Mouse (Mus musculus): ENCODE results near the gene Ganab. TPM values are rescaled to one million over a fixed set of nuclear protein-coding genes. Genes with fewer than 3 reads are reported as not detected.
"Not testable (repeated sequence)": the region's sequence is repeated elsewhere in the genome, so short reads cannot be mapped to it uniquely, and the experiment has no call there.

The Ganab gene
- total RNA-seq, 4 experiments from 2014 or later = 100.0 to 104 (median 103) TPM

DNA sequence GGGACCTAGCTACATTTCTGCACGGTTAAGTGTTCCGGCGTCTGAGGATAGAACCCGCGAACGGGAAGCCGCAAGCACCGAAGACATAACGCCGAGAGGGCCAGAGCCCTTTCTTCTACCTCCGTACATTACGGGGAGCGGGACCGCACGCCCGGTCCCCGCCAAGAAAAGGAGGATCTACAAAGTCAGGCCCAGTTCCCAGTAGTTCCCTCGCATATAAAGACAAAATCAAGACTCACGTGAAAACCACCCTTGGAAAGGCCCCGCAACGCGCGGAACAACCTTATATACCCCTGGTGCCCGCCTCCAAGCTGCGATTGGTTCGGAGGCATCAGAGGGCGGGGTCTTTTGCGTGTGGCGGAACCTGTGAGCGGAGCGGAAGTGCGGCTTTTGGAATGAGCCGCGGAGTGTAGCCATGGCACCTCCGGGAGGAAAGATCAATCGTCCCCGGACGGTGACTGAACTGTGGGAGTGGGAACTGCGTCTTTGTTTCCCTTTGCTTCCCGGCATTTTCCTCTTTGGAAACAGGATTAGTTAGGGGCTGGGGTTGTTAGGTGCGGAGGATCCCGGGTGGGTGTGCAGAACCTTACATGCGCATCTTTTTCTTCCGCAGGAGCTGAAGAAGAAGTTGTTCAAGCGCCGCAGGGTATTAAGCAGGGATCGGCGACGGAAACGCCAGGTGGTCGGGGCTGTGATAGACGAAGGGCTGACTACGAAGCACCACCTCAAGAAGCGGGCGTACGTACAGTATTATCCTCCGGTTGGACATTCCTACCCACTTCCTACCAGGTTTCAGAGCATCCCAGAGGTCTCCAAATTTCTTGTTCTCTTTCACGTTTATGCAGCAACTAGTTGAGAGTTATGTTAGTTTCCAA, 9.1 kb upstream of the Ganab start, which contains the start of the genes 1810009A15Rik and Gm49416:
Gene 1810009A15Rik, plus strand, starts transcription at position 343 of the 875 bp plus-strand sequence.
Gene Gm49416, plus strand, starts transcription at position 416 of the 875 bp plus-strand sequence.
- DNase-seq (ENCODE audit: low spot score in 2 of 2) = peak; percentile 87 to 91

DNA sequence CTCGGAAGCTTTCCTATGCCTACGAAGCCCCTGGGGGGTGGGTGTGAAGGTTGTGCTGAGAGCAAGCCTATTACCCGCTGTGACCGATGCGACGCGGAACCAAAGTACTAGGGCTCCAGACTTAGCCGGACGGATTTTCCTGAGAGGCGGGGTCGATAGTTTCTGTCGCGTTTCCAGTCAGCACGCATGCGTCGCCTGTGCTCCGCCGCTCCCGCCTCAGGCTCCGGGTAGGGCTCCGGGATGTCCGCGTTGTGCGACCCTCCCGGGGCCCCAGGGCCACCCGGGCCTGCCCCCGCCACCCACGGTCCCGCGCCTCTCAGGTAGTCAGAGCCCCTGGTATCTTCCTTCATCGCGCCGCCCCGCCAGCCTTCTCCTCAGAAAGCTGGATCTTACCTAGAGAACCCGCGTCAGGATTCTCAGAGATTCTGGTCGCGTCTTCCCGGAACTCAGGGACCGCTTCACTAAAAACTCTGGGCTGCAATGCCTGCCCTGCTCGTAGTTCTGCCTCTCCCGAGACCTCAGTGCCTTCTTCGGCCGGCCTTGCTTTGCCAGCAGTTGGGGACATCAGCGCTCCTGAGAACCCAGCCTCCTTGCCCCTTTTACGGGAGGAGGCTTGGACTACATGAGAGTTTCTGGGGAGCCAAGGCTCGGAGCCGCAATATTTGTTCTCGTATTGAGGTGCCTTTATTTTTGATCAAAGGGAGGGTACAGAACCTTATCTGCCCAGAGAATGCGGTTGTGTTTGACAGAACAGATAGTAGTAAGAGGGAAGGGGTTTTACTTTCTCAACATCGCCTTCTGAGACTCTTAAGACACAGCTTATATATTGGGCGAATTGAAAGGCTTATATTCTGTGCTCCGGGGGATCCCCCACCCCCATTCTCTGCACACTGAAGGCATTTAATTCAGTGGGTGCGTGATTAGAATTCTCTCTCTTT, 4.8 kb upstream of the Ganab start, which contains the start of gene Ints5:
Gene Ints5, plus strand, starts transcription at position 177 of the 938 bp plus-strand sequence.
- peak; percentile 71 to 79 for DNase-seq (ENCODE audit: low spot score in 2 of 2)

DNA sequence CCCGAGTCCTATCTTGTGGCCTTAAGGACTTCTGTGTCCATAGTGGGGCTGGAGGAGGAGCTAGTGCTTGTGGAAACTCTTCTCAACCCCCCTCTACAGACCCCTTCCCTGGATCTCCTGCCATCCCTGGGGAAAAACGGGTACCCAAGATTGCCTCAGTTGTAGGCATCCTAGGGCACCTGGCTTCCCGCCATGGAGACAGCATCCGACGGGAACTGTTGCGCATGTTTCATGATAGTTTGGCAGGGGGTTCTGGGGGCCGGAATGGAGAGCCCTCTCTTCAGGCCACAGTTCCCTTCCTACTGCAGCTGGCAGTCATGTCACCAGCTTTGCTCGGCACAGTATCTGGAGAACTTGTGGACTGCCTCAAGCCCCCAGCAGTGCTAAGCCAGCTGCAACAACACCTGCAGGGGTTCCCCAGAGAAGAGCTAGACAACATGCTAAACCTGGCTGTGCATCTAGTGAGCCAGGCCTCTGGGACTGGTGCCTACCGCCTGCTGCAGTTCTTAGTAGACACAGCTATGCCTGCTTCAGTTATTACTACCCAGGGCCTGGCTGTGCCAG, 2.4 kb upstream of the Ganab start:
- no peak for DNase-seq (ENCODE audit: low spot score in 2 of 2)

DNA sequence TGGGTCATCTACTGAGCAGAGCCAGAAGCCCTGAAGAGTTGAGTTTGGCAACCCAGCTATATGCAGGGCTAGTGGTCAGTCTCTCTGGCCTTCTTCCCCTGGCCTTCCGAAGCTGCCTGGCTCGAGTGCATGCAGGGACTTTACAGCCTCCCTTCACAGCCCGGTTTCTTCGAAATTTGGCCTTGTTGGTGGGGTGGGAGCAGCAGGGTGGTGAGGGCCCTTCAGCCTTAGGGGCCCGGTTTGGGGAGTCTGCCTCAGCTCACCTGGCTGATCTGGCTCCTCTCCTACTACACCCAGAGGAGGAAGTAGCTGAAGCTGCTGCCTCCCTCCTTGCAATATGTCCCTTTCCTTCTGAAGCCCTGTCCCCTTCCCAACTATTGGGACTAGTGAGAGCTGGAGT, 1.6 kb upstream of the Ganab start:
- not testable (repeated sequence) for DNase-seq (ENCODE audit: low spot score in 2 of 2)

DNA sequence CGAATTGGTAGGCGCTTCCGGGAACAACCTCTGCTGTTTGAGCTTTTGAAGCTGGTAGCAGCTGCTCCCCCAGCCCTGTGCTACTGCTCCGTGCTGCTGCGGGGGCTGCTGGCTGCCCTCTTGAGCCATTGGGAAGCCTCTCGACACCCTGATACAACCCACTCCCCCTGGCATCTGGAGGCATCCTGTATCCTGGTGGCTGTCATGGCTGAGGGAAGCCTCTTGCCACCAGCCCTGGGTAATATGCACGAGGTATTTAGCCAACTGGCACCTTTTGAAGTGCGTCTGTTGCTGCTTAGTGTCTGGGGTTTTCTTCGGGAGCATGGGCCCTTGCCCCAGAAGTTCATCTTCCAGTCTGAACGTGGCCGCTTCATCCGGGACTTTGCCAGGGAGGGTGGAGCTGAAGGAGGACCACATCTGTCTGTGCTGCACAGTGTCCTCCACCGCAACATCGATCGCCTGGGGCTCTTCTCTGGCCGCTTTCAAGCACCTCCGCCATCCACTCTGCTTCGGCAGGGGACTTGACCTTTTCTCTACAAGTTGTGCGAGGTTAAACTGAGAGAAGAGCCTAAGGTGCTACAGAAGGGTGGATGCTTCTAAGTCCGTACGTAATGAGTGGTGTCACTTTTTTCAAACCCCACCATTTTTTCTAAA, 533 bp upstream of the Ganab start:
- DNase-seq (ENCODE audit: low spot score in 2 of 2) = not testable (repeated sequence)

DNA sequence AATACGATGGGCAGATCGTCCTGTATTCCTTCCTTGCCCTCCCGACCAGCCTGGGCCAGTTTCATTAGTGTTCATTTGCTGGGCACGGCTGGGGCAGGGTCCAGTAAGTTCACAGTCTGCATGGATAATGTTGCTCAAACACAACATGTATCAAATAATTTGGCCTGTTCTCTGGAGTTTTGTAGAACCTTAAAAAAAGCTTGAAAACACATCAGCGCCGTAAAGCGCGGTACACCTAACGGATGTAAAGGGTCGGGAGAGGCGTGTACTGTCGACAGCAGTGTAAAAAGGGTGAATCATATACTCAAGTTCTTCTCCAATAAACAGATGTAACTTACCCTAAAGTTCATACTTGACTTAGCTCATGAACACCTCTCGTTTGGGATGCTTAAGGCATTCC, 705 bp downstream of the Ganab start:
- DNase-seq (ENCODE audit: low spot score in 2 of 2) = no peak

DNA sequence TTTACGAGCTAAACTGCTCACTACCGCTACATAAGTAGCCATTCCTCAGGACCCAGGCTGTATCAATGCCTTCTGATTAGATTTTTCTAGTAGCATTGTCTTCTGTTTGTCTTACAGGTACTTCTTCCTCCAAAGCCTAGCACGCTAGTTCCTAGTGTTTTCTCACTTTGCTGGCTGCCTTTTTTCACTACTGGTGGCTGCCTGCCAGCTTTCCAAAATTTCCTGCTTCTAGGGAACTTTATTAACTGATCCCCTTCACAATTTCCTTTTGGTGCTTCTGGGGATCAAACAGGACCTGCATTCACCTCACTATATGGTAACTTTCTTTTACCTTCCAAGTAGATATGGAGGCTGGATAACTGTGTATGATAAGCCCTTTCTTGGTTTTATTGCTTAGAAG, 1.2 kb downstream of the Ganab start:
- no peak for DNase-seq (ENCODE audit: low spot score in 2 of 2)

DNA sequence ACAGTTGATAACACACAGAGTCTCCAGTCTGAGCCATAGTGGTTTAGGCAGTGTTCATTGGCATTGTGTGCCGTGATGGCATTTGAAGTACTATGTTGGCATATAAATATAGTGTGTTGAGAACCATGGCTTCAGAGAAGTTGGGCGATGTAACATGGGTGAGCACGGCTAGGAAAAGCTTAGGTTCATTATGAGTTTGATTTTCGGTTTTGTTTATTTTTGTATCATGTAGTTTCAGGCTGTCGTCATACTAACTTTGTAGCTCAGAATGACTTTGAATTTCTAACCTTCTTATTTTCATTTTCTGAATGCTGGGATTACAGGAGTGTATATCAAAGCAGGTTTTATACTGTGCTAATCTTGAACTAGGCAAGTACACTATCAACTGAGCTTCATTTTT, 5.5 kb downstream of the Ganab start:
- DNase-seq (ENCODE audit: low spot score in 2 of 2) = no peak

DNA sequence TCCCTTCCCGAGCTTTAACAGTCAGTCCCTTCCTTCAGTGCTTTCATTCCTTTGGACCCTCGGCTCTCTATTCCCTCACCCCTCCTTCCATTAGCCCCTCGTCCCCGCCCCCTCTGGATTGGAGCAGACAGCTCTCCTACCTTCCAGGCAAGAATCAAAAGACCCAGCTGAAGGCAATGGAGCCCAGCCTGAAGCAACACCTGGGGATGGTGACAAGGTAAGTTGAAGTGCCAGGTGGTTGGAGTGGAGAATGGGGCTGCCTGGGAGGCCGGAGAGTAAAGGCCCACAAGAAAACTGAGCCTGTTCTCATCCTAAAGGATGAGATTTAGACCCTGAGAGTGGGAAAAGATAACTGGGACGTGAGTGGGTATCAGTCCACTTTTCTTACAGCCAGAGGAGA, 10.7 kb downstream of the Ganab start:
- DNase-seq (ENCODE audit: low spot score in 2 of 2) = no peak

DNA sequence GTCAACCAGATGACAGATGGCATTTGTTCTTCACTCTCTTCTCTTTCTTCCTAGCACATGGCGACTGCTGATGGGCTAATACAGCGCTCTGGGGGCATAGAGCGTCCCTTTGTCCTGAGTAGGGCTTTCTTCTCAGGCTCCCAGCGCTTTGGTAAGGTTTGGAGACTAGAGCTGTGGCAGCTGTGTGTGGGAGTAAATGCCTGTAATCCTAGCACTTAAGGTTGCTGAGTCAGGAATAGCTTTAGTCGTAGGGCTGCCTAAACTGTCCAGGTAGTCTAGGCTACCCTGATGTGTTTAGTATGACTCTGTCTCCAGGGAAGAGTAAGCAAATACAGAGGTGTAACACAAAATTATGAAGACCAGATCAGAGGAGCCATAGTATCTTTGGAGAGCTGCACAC, 13.9 kb downstream of the Ganab start:
- DNase-seq (ENCODE audit: low spot score in 2 of 2) = no peak

DNA sequence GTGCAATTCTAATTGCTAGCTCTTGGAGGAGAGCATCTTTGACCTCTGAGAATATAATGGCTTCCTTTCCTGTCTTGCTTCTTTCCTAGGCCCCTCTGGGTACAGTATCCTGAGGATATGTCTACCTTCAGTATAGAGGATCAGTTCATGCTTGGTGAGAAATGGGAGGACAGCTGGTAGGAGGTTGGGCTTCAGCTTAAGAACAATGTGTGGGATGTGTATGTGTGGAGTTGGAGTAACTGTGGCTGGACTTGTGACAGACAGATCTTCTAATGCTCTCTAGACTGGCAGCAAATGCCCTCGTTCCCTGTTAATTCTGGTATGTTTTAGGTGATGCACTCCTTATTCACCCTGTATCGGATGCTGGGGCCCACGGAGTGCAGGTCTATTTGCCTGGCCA, 16.3 kb downstream of the Ganab start:
- no peak for DNase-seq (ENCODE audit: low spot score in 2 of 2)

DNA sequence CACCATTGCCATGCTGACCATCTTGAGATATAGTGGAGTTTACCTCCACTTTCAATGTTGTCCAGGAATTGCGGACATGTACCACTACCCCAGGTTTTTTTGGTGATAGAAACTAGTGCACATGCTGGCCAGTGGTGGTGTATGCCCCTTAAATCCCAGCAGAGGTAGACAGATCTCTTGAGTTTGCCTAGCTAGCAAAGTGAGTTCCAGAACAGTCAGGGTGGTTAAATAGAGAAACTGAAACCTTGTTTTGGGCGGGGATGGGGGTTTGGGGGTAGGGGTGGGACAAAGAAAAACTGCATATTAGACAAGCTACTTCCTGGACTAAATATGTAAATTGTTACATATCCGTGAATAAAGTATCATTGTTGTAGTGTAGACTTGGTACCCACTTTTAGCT, 21.1 kb downstream of the Ganab start:
- no peak for DNase-seq (ENCODE audit: low spot score in 2 of 2)

DNA sequence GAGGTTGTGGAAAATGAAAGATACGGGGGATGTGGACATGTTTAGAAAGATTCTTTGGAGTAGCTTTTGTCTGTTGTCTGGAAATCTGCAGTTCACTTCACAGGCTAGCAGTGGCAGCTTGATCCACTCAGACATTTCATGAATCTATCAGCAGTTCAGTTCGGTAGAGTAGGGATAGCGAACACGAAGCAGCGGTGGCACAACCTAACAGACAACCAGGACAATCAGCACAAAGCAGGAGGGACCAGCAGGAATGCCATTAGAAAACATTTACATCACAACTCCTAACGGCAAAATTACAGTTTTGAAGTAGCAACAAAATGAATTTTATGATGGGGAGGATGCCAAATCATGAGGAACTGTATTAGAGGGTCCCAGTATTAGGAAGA, 21.8 kb downstream of the Ganab start:
- no peak for DNase-seq (ENCODE audit: low spot score in 2 of 2)

DNA sequence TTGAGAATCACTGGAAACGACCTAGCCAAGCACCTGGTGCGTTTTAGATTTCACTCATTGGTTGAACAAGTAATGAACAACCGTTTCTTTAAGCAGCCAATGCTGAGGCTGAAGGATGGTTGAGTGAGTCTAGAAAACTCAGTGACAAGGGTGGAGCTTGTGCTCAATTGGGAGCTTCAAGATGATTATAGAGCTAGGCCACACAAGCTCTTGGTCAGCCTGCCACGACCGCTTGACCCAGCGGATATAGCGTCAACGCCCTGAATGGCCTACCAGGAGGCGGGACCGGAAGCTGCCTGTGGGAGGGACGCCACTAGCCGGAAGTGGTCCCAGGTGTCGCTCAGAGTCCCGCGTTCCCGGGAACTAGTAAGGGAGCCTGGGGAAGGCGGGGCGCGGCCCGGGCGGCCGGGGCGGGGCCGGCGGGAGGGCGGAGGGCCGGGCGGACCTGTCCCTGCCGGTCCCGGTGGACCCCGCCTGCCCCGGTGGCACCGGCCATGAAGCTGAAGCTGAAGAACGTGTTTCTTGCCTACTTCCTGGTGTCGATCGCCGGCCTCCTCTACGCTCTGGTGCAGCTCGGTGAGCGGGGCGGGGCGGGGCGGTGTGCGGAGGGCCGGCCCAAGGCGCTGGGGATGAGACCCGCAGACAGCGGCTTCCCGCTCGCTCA, 22.3 kb downstream of the Ganab start, which contains the start of gene B3gat3:
Gene B3gat3, plus strand, starts transcription at position 302 of the 664 bp plus-strand sequence.
- peak; percentile 89 to 94 for DNase-seq (ENCODE audit: low spot score in 2 of 2)

DNA sequence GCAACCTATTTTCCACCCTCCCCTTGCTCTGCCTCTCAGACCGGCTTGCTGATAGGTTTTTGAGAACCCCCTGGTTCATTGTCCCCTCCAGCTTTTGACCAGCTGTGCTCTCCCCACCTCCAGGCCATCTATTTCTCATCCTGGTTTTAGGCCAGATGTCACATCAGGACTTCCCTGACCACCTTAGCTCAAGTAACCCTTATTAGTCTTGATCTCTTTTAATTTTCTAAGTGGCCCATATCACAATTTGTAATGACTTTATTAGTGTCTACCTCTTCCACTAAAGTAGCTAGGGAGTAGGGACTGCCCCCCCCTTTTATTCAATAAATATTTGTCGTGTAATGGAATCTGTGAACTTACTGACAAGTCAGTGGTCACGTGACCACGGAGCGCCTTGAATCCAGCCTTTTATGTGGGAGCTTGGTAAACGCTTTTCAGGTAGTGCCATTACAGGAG, 23.0 kb downstream of the Ganab start:
- no peak for DNase-seq (ENCODE audit: low spot score in 2 of 2)

DNA sequence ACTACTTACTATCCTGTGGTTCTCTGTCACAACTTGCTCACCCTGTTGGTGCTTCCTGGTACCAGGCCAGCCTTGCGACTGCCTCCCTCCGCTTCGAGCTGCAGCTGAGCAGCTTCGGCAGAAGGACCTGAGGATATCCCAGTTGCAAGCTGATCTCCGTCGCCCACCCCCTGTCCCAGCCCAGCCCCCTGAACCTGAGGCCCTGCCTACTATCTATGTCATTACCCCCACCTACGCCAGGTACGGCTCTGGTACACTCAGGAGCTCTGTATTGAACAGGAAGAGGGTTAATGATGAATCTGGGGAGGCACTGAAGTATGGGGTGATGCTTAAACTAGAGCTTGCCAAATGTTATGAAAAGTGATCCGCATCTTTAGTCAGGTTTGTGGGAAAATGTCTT, 23.9 kb downstream of the Ganab start:
- no peak for DNase-seq (ENCODE audit: low spot score in 2 of 2)

DNA sequence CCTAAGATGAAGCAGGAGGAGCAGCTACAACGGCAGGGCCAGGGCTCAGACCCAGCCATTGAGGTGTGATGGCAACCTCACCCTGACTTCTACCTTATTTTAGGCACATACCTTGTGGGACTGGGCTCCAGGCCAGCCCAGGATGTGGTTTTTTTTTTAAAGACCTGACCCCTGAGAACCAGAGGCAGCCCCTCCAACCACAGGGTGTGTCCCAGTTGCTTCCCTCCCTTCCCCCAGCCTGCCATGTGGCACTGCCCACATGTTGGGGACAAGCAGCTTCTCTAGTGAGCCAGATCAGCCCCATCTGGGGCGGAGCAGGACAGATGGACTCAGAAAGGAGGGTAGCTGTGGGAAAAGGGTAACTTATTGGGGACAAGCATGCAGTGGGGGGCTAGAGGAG, 28.9 kb downstream of the Ganab start:
- DNase-seq (ENCODE audit: low spot score in 2 of 2) = no peak

DNA sequence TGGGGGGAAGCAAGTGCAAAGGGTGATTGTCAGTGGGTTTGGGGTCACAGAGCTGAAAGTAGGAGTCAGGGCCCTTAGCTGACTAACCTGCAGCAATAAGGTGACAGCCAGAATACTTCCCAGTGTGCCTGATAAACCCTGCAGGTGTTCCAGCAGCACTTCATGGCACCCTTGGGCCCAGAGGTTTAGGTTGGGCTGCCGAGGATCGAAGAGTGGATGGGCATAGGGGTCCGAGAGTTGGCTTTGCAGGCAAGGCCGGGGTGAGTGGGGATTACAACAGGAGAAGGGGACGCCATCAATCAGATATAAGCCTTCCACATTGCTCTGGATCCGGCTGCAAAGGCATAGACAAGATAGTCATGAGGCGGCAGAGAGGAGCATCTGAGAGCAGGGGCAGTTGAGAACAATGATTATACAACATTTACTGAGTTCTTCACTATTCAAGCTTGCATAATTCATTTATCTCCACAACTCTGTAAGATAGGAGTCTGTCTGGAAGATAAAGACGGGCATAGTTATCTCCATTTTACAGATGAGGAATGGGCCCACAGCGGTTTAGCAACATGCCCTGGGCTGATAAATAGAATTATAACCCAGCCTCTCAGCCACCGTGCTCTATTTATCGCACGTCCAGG, 30.1 kb downstream of the Ganab start:
- no peak for DNase-seq (ENCODE audit: low spot score in 2 of 2)

DNA sequence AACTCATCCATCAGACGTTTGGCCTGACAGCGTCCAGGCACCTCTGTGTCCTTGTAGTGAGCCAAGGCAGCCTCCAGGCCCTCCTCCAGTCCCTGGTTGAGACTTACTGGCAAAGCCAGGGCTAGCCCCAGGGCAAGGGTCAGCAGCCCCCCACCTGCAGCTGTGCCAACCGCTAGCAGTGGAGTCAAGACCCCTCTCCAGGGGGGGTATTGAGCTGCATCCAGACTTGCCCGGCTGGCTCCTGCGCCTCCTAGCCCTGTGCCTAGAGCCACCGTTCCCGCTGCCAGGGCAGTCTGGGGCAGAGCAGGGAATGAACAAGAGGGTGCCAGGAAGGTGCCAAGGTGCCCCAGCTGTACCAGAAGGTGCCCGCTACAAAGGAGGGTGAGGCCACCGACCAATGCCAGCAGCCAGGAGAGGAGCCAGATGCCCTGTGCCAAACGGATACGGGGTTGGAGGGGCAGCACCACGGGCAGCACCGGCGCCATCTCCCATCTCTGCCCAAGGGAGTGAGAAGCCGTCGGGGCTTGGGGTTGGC, 30.9 kb downstream of the Ganab start:
- no peak for DNase-seq (ENCODE audit: low spot score in 2 of 2)

Measured in left cerebral cortex, adult 8-10 months (tissue).